Mouse (Mus musculus) kidney, adult 8-10 months (tissue): ENCODE measurements around the gene Rabep1.
"Not testable (repeated sequence)": the region's sequence is repeated elsewhere in the genome, so short reads cannot be mapped to it uniquely, and the experiment has no call there.

Source experiments
- DNase-seq, 2 experiments: peaks; one replicate each; pipeline ENCODE4 v3.0.0; 2022

Gene Rabep1

DNA sequence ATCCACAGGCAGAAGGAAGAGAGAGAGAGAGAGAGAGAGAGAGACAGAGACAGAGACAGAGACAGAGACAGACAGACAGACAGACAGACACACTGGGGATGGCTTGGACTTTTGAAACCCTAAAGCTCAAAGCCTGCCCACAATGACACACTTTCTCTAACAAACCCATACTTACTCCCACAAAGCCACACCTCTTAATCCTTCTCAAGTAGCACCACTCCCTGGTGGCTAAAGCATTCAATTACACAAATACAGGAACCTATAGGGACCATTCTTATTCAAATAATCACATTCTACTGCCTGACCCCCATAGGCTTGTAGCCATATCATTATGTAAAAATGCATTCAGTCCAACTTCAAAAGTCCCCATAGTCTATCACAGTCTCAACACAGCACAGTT, 11.2 kb upstream of the Rabep1 start:
- DNase-seq, result no peak

DNA sequence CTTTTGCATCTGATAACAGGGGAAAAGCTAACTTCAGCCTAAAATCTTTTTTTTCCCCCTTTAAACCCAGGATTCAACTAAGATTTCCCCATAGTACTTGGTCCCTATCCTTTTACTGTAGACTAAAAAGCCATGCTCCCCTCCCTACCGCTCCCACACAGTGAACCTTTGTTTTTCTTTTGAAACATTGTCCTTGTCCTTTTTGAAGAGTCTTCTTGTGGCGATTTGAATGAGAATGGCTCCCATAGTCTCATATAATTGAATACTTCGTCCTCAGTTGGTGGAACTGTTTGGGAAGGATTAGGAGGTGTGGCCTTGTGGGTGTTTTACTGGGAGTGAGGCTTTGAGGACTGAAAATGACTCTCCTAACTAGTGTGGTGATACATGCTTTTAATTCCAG, 10.7 kb upstream of the Rabep1 start:
- no peak for DNase-seq

DNA sequence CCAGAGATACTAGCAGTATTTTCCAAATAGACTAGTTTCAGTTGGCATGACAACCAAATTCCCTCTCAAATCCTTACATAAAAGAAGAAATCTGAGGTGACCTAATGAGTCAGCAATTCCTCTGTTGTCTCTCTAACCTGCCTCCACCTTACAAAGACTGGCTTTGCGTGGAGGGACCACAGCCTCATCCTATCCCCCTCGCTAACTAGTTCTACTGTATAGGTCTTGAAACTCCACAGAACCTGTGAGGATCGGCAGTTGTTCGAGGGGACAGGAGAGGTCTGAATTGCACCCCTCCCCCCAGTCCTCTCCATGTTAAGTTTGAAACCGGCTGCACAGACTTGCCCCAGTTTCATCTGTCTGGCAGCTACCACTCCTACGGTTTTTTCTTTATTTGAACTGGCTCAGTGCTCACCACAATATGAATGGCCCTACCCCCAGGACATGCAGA, 9.2 kb upstream of the Rabep1 start:
- no peak for DNase-seq

DNA sequence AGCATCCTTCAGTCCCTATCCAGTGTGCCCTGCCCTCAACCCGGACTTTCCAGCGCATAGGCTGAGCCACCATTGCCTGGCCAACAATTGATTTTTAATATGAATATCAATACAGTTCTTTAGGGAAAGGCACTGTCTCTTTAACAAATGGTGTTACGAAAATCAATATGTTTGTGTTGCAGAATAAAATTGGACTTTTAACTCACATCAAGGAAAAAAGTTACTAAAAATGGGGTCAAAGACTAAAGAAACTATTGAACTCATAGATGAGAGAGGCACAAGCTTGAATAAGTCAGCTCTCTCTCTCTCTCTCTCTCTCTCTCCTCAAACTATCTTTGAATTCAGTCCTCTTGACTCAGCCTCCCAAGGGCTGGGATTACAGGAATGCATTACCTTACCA, 7.5 kb upstream of the Rabep1 start:
- no peak for DNase-seq

DNA sequence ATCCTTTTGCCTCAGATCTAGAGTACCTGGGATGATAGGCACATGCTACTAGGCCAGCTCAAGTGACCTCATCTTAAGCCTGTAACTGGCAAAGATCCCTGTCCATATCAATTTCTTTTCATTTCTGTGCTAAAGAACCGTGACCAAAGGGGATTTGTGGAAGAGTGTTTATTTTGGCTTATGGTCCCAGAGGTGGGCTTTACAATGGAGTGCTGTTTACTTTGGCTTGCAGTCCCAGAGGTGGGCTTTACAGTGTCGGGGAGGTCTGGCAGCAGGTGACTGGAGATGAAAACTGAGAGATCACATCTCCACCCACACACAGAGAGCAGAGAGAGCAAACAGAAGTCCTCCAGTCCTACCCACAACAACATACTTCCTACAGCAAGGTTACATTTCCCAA, 6.0 kb upstream of the Rabep1 start:
- no peak for DNase-seq

DNA sequence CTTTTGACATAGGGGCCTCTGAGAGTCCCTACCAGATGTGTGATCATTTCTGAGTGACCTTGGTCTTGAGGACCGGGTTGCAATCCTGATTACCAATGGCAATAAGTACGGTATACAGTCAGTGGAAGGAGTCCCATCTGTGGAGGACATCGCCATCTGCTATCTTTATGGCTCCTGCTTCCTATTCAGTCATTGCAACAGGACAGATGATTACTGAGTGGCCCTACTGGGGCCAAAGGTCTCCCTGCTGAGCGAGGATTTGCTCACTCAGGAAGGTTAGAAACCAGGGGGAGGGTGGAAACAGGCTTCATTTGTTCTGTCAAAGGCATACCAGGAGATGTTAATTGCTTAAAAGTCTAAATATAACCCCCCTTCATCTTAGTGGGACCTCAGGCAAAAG, 1.6 kb upstream of the Rabep1 start:
- DNase-seq, result peak; percentile 15 to 16

DNA sequence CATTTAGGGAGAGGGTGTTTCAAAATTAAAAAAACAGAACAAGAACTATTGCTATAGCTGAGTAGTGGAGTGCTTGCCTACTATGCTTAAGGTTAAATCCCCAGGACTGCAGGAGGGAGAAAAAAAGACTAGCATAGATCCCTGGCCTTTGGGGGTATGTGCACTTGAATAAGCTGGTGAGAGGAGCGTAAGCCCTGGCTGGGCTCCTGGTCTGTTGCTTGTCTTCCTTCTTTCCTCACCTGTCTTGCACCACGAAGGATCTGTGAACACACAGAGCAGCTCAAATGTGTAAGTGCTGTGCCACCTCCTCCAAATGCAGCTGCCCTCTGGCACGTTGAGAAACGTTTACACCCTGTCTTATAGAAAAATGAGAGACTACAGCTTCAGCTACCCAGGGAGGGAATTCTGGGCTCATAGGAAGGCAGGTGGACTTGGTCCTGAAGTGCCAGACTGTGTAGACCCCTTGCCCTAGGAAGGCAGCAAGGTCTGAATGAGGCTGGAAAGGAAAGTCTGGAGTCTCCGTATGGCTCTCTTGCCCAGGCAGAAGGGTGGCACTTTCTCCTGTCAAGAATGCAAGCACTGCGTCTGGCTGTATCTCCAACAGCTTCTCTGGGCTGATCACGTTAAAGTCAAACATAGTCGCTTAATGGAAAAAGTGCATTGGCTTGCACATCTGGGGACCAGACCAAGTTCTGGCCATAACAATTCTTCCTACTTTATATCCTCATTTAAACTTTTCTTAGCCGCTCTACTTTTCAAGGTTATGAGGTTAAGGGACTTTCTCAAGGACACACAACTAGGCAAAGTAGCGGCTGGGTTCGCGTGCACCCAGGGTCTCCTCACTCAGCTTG, 652 bp upstream of the Rabep1 start:
- DNase-seq, result peak; percentile 17 to 25

DNA sequence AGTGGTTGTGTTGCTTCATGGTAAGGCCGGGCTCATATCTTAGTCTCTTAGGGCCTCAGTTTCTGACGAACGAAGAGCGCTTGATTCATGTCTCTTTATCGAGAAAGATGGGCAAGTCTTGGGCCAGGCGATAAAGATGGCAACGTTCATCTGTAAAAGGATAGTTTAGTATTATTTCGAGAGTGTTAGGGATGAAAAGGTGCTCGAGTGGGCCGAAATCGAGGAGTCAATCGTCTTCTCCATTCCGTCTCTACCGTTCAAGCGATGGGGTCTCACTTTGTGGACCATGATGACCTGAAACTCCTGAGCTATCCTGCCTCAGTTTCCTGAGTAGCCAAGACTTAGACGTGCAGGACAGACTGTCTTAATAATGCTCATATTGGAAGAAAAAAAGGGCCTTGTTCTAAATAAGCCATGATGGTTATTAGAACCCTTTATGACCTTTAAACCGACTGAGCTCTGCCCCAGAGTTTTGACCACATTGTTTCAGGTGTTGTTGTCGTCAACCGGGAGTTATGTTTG, 940 bp downstream of the Rabep1 start:
- DNase-seq, result no peak

DNA sequence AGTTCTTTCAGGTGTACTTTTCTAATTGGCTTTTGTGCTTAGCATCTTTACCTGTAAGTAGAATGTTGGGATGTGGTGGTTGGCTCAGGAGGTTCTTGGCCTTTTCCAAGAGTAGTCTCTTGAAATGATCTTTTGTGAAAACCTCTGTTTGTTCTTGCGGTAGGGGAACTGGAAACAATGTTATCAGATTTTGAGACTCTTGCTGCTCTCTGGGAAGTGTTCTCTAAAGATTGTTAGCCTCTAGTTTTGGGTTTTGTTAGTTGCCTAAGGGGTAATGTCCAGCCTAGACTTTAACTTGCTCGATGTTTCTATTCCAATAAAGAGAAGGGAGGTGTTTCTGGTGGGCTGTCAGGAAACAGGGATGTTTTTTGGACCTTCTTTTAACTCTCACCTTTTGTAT, 1.5 kb downstream of the Rabep1 start:
- DNase-seq, result no peak

DNA sequence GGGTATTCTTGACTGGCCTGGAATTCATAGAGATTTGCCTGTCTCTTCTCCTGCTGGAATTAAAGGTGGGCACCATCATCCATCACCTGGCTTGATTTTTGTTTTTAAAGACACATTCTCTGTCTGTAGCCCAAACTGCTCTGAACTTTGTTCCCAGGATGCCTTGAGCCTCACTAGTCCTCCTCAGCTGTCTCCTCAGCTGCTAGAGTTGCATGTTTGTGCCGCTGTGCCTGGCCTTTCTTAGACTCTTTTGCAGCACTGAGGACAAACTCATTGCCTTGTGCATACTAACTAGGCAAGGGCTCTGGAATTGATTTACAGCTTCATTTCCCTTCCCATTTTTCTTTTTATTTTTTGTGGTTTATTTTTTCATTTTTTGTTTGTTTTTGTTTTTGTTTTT, 15.8 kb downstream of the Rabep1 start:
- DNase-seq, result no peak

DNA sequence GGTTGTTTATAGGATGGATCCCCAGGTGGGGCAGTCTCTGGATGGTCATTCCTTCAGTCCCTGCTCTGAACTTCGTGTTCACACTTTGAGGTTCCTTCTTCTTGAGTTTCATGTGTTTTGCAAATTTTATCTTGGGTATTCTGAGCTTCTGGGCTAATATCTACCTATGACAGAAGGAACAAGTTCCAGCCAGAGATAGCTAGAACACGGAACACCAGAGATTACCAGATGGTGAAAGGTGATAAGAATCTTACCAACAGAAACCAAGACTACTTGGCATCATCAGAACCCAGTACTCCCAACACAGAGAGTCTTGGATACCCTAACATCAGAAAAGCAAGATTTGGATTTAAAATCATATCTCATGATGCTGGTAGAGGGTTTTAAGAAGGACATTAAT, 18.6 kb downstream of the Rabep1 start:
- DNase-seq, result not testable (repeated sequence)

DNA sequence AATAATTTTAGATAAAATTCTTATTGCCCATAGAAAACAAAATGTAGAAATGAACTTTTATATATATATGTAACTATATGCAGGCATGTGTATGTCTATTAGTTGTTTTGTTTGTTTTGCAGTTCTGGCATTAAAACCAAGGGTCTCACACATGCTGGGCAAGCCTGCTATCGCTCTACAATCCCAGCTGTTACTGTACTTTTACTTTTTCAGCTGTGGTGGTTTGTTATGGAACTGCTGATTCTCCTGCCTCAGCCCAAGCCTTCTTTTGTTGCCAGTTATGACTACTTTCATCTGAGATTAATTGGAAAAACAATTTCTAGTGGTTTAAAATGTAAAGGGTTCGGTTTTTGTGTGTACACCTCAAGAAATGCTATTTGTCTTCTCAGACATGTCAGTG, 20.6 kb downstream of the Rabep1 start:
- DNase-seq, result no peak

DNA sequence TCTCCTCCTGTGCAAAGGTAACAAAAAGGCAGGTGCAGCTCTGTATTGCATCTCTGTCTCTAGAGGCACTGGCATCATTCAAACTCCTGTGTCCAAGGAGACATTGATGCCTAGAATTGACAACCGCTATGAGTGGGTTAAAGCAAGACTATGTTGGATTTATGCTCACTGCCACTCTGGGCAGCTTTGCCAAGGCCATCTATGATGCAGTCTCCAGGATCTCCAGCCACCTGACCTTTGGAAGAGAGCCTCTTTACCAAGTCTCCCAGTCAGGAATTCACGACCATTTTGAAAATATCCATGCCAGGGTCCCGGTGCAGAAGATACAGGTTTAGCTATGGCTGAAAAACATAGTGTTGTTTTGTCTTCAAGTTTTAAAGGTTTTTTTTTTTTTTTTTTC, 24.7 kb downstream of the Rabep1 start:
- DNase-seq, result no peak

DNA sequence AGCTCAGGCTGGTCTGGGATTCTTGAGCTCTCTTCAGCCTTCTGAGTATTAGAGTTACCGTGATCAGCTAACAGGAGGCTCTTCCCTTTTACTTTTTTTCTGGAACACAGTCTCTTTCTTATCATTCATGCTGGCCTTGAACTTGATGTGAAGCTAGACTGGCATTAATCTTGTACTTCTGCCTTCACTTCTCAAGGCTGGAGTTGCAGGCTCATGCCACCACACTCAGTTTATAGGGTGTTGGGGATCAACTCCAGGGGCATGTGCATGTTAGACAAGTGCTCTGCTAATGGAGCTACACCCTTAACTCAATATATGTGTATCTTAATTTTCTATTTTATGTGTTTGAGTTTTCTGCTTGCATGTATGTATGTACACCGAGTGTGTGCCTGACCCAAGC, 25.2 kb downstream of the Rabep1 start:
- DNase-seq, result no peak

DNA sequence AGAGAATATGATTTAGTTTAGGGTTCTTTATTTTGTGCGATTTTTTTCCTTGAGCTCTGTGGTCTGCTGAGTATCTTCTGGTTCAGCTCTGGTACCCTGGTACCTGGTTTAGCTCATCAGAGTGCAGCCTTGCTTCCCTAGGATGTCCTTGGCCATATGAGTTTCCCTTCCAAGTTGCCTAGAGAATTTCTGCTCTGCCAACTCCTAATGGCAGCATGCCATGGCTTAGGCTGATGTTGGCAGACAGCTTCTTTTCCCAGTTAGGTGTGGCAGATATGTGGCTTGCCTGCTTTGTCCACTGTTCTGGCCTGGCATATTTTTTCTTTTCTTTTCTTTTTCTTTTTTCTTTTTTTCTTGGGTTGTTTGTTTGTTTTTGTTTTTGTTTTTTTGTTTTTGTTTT, 25.8 kb downstream of the Rabep1 start:
- DNase-seq, result peak; percentile 86 to 88

DNA sequence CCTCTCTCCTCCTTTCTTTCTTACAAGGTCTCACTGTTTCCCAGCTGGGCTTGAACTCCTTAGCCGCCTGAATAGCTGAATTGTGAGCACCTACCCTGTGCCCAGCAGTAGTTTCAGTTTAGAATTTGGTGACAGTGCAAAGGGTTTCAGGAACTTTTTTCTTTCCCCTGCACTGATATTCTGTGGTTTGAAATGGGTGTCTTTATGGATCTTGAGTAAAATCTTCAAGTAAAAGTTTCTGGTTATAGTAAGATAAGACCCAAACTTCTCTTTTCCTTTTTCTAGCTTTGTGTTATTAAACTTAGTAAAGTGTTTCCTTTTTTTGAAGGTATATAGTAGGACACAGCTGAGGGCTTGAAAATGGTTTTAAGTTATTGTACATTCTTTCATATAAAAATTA, 26.5 kb downstream of the Rabep1 start:
- DNase-seq, result no peak

DNA sequence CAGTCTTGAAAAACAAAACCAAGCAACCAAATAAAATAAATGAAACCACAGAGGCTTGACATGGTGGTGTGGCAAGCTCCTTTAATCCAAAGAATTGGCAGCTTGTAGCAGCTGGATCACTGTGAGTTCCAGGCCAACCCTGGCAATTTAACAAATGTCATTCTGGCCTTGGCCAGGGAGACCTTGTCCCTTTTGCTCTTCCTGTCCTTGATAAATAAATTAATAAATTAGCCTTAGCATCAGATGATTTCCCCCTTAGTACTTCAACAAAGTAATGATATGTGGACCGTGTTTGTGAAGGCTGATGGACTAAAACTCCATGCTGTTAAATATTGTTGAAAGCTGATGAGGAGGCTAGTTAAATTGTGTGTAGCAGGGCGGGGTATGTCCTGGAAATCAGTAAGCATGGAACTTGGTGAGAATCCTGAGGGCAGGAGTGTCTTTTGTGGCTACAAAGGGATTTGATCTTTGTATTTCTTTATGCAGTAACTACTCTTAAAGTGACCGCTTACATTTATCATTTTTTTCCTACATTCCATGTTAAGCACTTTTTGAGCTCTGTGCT, 27.3 kb downstream of the Rabep1 start:
- peak; percentile 29 to 55 for DNase-seq

DNA sequence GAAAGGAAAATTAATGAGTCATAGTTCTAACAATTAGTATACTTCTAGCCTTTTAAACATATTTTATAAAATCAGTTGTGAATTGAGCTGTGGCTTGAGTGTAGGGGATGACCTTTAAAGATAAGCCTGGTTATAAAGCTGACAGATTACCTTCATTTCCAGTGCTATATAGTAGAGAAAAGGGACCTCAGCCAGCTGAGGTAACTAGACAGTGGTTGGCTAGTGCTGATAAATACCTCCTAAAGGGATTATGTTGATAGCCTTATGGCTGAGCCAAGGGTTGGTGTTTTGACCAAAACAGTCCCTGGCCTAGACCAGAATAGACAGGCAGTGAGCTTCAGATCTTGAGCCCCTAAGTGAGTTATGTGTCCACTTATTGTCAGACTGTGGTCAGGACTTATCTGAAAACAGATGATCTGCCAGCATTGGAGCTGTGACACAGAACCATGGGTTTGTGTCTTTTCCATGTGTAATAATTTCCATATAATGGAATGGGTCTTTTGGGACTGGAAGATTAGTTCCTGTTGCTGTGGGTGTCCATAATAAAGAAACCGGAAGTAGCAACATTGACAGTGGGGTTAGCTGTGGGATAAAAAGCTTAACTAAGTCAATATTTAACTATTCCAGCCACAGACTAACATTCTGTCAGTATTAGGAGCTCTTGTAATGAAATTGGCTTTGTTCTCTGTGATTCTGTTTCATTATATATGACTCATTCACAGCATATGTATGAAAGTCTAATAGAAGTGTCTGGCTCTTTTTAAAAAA, 29.5 kb downstream of the Rabep1 start:
- no peak for DNase-seq

DNA sequence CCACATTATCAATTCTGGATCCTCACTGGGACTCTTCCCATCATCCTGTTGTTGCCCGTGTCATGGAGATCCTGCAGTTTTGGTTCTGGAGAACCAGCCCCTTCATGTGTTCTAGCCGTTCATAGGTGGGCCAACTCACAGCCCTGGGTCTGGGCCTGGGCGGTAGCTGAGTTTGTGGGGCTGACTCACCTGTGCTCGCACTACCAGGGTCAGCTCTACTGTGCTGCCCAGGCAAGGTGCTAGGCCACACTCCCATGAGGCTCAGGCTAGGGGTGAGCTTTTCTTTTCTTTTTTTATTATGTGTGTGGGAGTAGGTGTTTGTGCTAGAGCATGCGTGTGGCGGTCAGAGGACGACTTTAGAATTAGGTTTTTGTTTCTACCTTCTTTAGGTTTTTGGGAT, 33.1 kb downstream of the Rabep1 start:
- DNase-seq, result no peak

DNA sequence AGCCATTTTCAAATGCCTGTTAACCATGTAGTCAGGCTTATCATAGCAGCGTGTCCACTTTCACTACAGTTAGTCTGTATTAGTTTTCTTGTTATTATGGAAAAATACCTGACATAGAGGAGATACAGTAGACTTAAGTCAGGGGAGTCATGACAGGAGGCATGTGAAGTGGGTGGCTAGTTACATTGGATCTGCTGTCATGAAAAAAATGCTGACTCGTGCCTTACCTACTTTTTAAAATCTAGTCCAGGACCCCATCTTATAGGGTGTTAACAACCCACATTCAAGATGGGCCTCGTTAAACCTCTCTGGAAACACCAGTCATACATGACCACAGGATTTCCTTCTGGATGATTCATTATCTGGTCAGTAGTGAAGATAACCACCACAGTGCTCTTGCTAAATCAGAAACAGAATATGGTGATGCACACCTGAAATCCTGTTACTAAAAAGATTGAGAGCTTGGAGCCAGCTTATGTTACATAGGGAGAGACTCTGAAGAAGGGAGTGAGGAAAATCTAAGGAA, 38.4 kb downstream of the Rabep1 start:
- no peak for DNase-seq

DNA sequence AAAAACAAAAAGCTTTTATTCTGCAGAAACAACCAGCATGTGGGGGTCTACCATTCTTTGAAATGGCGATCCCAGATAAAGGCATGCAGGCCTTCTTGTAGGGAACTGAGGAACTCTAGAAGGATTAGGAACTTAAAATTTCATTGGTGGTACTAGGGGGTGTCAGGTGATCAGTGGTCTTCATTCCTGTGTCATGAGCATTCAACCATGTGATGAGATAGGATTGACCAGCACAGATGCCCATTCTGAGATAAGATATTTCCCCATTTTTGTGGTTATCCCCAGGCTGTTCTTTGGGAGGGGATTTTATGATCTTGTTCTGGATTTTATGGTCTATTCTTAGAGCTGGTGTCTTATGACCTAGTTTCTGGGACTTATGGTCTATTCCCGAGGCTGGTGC, 46.1 kb downstream of the Rabep1 start:
- DNase-seq, result no peak

DNA sequence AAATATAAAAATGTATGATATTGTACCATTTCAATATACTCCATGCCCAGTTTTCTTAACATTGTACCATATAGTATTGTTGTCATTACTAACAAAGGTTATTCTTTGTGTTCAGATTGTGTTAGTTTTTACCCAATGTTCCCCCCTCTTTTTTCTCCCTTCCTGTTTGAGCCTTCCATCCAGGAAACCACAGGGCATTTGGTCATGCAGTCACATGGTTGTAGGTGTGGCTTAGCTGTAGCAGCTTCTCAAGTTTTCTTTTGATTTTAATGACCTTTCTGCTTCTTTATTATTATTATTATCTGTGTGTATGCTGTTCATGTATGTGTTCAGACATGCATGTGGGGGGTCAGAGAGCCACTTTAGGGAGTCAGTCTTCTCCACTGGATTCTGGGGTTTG, 47.0 kb downstream of the Rabep1 start:
- no peak for DNase-seq

DNA sequence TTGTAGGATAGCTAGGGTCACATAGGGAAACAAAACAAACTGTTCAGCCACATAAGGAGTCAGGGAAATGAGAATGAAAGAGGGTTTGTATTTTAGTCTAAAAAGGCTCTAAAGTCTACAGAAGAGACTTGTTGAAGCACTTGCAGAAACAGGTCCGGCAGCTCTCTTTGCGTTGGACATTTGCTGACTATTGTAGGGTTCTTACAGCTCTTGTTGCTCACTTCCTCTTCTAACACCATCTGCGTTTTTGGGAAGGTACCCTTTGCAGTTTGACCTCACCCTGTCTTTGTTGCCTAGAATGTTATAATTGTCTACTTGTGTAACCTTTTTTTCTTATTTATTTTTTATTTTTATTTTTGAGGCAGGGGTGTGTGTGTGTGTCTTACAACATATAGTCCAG, 53.1 kb downstream of the Rabep1 start:
- DNase-seq, result no peak

DNA sequence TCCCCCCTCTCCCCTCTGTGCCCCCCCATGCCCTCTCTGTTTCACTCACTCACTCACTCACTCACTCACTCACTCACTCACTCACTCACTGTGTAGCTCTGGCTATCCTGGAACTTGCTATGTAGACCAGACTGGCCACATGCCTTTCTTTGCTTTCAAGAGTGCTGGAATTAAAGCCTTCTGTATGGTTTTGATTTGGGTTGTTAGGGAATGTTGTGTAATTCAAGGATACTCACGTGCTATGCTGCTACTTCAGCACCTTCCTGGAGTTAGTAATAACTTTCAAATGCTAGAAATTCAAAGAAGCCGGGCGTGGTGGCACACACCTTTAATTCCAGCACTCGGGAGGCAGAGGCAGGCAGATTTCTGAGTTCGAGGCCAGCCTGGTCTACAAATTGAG, 53.6 kb downstream of the Rabep1 start:
- DNase-seq, result not testable (repeated sequence)
